Mouse (Mus musculus) forebrain, embryonic 10.5 days (tissue): ENCODE results near the gene Olfr549. TPM values are rescaled to one million over a fixed set of nuclear protein-coding genes. Genes with fewer than 3 reads are reported as not detected.

Source experiments
- DNase-seq: peaks from one replicate; pipeline ENCODE4 v3.0.0-alpha.2; 2017; ENCODE audit warnings: low spot score; ENCODE audit errors: extremely low spot score
- H3K27ac ChIP-seq: fragments of 300-500 bp; sonication (generic); 2 replicates; pipeline ENCODE4 v1.5.1; 2016; ENCODE audit warnings: mild to moderate bottlenecking
- H3K27me3 ChIP-seq: fragments of 300-500 bp; sonication (generic); 2 replicates; pipeline ENCODE4 v1.6.1; 2016; ENCODE audit warnings: mild to moderate bottlenecking; ENCODE audit not compliant: poor library complexity, severe bottlenecking
- H3K36me3 ChIP-seq: fragments of 300-500 bp; sonication (generic); replicated peaks from 2 replicates; pipeline ENCODE4 v1.6.1; 2016; ENCODE audit warnings: mild to moderate bottlenecking, moderate library complexity
- H3K4me1 ChIP-seq: fragments of 300-500 bp; sonication (generic); 2 replicates; pipeline ENCODE4 v1.6.1; 2016
- H3K4me3 ChIP-seq: fragments of 300-500 bp; sonication (generic); 2 replicates; pipeline ENCODE4 v1.5.1; 2016; ENCODE audit warnings: mild to moderate bottlenecking, moderate library complexity
- H3K9me3 ChIP-seq: fragments of 300-500 bp; sonication (generic); 2 replicates; pipeline ENCODE4 v1.6.1; 2016; ENCODE audit warnings: mild to moderate bottlenecking, moderate library complexity
- WGBS: fragments of 180-500 bp; shearing (Covaris S2); methylation state at CpG from one replicate; pipeline ENCODE4 v1.1.7; 2016; 5-methylcytosine and 5-hydroxymethylcytosine counted together
- polyA plus RNA-seq: library from polyadenylated mRNA; unstranded; fragments of >200 nt; fragmentation: Nextera tagmentation; extraction: Ambion mirVana; gene quantifications from 2 replicates; pipeline ENCODE4 v1.2.1, GENCODE M21; 2016

The Olfr549 gene
- polyA plus RNA-seq, 1 experiment from 2014 or later = not detected

- 88% methylated on average over 2 of the region's 2 CpGs for WGBS
- no peaks in the 10 kb centered on the region for H3K27me3 ChIP-seq
- no peak within 1 kb of the TSS for H3K27ac ChIP-seq
- no peak for DNase-seq
- no peak within 1 kb of the TSS for H3K4me3 ChIP-seq
- H3K4me1 ChIP-seq = no peaks in the 10 kb centered on the region
- no peaks in the 10 kb centered on the region for H3K9me3 ChIP-seq
- no peaks in the 10 kb centered on the region for H3K36me3 ChIP-seq
These were observed 9.1 kb upstream of the Olfr549 start, which contains the start of gene Olfr548-ps1 for GRCm38 (mm10) chr7:102540596-102540995. Olfr548-ps1 (plus strand) TSS chr7:102540896.

- H3K4me3 ChIP-seq = no peak overlapping the region
- H3K27me3 ChIP-seq = no peaks in the 10 kb centered on the region
- no peaks in the 10 kb centered on the region for H3K9me3 ChIP-seq
- no peak for DNase-seq
- H3K4me1 ChIP-seq = no peaks in the 10 kb centered on the region
- 64% methylated on average over 3 of the region's 3 CpGs for WGBS
- H3K27ac ChIP-seq = no peak overlapping the region
- H3K36me3 ChIP-seq = no peaks in the 10 kb centered on the region
These were observed 8.4 kb upstream of the Olfr549 start for GRCm38 (mm10) chr7:102541251-102541650.

- no peak overlapping the region for H3K4me3 ChIP-seq
- no peak overlapping the region for H3K27ac ChIP-seq
- WGBS = 90% methylated on average over 3 of the region's 3 CpGs
- H3K9me3 ChIP-seq = no peaks in the 10 kb centered on the region
- no peaks in the 10 kb centered on the region for H3K27me3 ChIP-seq
- no peaks in the 10 kb centered on the region for H3K36me3 ChIP-seq
- DNase-seq = no peak
- H3K4me1 ChIP-seq = no peaks in the 10 kb centered on the region
These were observed 3.6 kb downstream of the Olfr549 start for GRCm38 (mm10) chr7:102553279-102553678.

GRCm38 (mm10) chr7:102564999-102565997 is 15.6 kb downstream of the Olfr549 start, which contains the start of gene Trim21:
Trim21 (minus strand) TSS chr7:102565486.
- peak; percentile 61 for DNase-seq
- Histone ChIP-seq H3K9me3 (no peaks in the 10 kb centered on the region), H3K36me3 (no peaks in the 10 kb centered on the region), H3K27ac (peak within 1 kb of the TSS; percentile 80), H3K4me3 (peak within 1 kb of the TSS; percentile 52), H3K4me1 (peaks cover 11% of the 10 kb centered on the region), H3K27me3 (no peaks in the 10 kb centered on the region)
- WGBS = 29% methylated on average over 10 of the region's 10 CpGs

- Histone ChIP-seq H3K4me1 (peaks cover 11% of the 10 kb centered on the region), H3K36me3 (no peaks in the 10 kb centered on the region), H3K9me3 (no peaks in the 10 kb centered on the region), H3K27me3 (no peaks in the 10 kb centered on the region), H3K27ac (no peak overlapping the region), H3K4me3 (no peak overlapping the region)
- no peak for DNase-seq
- WGBS = 91% methylated on average over 4 of the region's 4 CpGs
These were observed 16.5 kb downstream of the Olfr549 start for GRCm38 (mm10) chr7:102566219-102566618.

- Histone ChIP-seq H3K36me3 (no peaks in the 10 kb centered on the region), H3K4me1 (peaks cover 8% of the 10 kb centered on the region), H3K27ac (no peak within 1 kb of the TSS), H3K27me3 (no peaks in the 10 kb centered on the region), H3K9me3 (no peaks in the 10 kb centered on the region), H3K4me3 (no peak within 1 kb of the TSS)
- 96% methylated on average over 8 of the region's 8 CpGs for WGBS
- no peak for DNase-seq
These were observed 21.5 kb downstream of the Olfr549 start, which contains the start of gene Olfr550 for GRCm38 (mm10) chr7:102571142-102571541. Olfr550 (plus strand) TSS chr7:102571442.

GRCm38 (mm10) chr7:102573174-102573830 is 23.6 kb downstream of the Olfr549 start:
- DNase-seq = no peak

GRCm38 (mm10) chr7:102575998-102576397 is 26.3 kb downstream of the Olfr549 start:
- 66% methylated on average over 6 of the region's 6 CpGs for WGBS
- Histone ChIP-seq H3K27me3 (no peaks in the 10 kb centered on the region), H3K9me3 (no peaks in the 10 kb centered on the region), H3K36me3 (no peaks in the 10 kb centered on the region), H3K4me3 (no peak overlapping the region), H3K27ac (no peak overlapping the region), H3K4me1 (peaks cover 8% of the 10 kb centered on the region)
- DNase-seq = no peak

More at GRCm38 (mm10) chr7:102573174-102573830, 23.6 kb downstream of the Olfr549 start:
- no peak overlapping the region for H3K27ac ChIP-seq
- peaks cover 8% of the 10 kb centered on the region for H3K4me1 ChIP-seq
- no peaks in the 10 kb centered on the region for H3K9me3 ChIP-seq
- H3K27me3 ChIP-seq = no peaks in the 10 kb centered on the region
- no peak overlapping the region for H3K4me3 ChIP-seq
- WGBS = 79% methylated on average over 3 of the region's 3 CpGs
- no peaks in the 10 kb centered on the region for H3K36me3 ChIP-seq

- H3K9me3 ChIP-seq = no peaks in the 10 kb centered on the region
- DNase-seq = no peak
- no peaks in the 10 kb centered on the region for H3K27me3 ChIP-seq
- H3K4me3 ChIP-seq = no peak within 1 kb of the TSS
- H3K4me1 ChIP-seq = no peaks in the 10 kb centered on the region
- 93% methylated on average over 3 of the region's 3 CpGs for WGBS
- no peak within 1 kb of the TSS for H3K27ac ChIP-seq
- no peaks in the 10 kb centered on the region for H3K36me3 ChIP-seq
These were observed 42.1 kb downstream of the Olfr549 start, which contains the start of gene Olfr551 for GRCm38 (mm10) chr7:102591786-102592185. Olfr551 (minus strand) TSS chr7:102591886.

GRCm38 (mm10) chr7:102597378-102598031 is 47.8 kb downstream of the Olfr549 start, which contains the start of gene Olfr552:
Olfr552 (plus strand) TSS chr7:102597770.
- WGBS = 65% methylated on average over 1 of the region's 1 CpGs
- no peak for DNase-seq

More at GRCm38 (mm10) chr7:102597378-102598031, 47.8 kb downstream of the Olfr549 start, which contains the start of gene Olfr552:
- Histone ChIP-seq H3K27ac (no peak within 1 kb of the TSS), H3K4me1 (no peaks in the 10 kb centered on the region), H3K36me3 (no peaks in the 10 kb centered on the region), H3K27me3 (no peaks in the 10 kb centered on the region), H3K9me3 (no peaks in the 10 kb centered on the region), H3K4me3 (no peak within 1 kb of the TSS)
